Mouse (Mus musculus) forebrain, embryonic 11.5 days (tissue): ENCODE measurements around the gene Agap1. TPM values are rescaled to one million over a fixed set of nuclear protein-coding genes. Genes with fewer than 3 reads are reported as not detected.
A peak's percentile ranks its signal among the peaks of the same experiment; 100 is the strongest.

Experiments
- ATAC-seq: fragments of 200-750 bp; cut with Nextera tagmentation; replicated peaks from 2 replicates; pipeline ENCODE4 v1.8.0; 2017; ENCODE audit warnings: moderate TSS enrichment; ENCODE audit not compliant: low FRiP score
- DNase-seq: peaks from one replicate; pipeline ENCODE4 v3.0.0-alpha.2; 2017; ENCODE audit warnings: low spot score
- H3K27ac ChIP-seq: fragments of 300-500 bp; sonication (generic); 2 replicates; pipeline ENCODE4 v1.5.1; 2014; ENCODE audit warnings: low read depth, low read length
- H3K27me3 ChIP-seq: fragments of 300-500 bp; sonication (generic); 2 replicates; pipeline ENCODE4 v1.6.1; 2014; ENCODE audit warnings: mild to moderate bottlenecking, low read length, mixed read lengths; ENCODE audit not compliant: control insufficient read depth, insufficient read depth
- H3K36me3 ChIP-seq: fragments of 300-500 bp; sonication (generic); 2 replicates; pipeline ENCODE4 v1.6.1; 2014; ENCODE audit warnings: mild to moderate bottlenecking, low read length, moderate library complexity, mixed read lengths; ENCODE audit not compliant: control insufficient read depth, insufficient read depth
- H3K4me1 ChIP-seq: fragments of 300-500 bp; sonication (generic); replicated peaks from 2 replicates; pipeline ENCODE4 v1.6.1; 2014; ENCODE audit warnings: low read length, mixed read lengths; ENCODE audit not compliant: control insufficient read depth, insufficient read depth
- H3K4me2 ChIP-seq: fragments of 300-500 bp; sonication (generic); 2 replicates; pipeline ENCODE4 v1.6.1; 2014; ENCODE audit warnings: low read depth, mild to moderate bottlenecking, low read length, moderate library complexity, mixed read lengths; ENCODE audit not compliant: severe bottlenecking
- H3K4me3 ChIP-seq: fragments of 300-500 bp; sonication (generic); 2 replicates; pipeline ENCODE4 v1.5.1; 2014; ENCODE audit warnings: low read depth, low read length
- H3K9ac ChIP-seq: fragments of 300-500 bp; sonication (generic); 2 replicates; pipeline ENCODE4 v1.6.1; 2014; ENCODE audit warnings: low read length
- H3K9me3 ChIP-seq: fragments of 300-500 bp; sonication (generic); 2 replicates; pipeline ENCODE4 v1.6.1; 2016; ENCODE audit warnings: low read length, mixed read lengths; ENCODE audit not compliant: control insufficient read depth
- WGBS: fragments of 180-500 bp; shearing (Covaris S2); extraction: QIAGEN DNeasy Blood & Tissue Kit; methylation state at CpG from one replicate; pipeline ENCODE4 v1.1.7; 2014; 5-methylcytosine and 5-hydroxymethylcytosine counted together
- polyA plus RNA-seq: library from polyadenylated mRNA; unstranded; fragments of >200 nt; fragmentation: Nextera tagmentation; extraction: Ambion mirVana; gene quantifications from 2 replicates; pipeline ENCODE4 v1.2.1, GENCODE M21; 2014

The Agap1 gene
- polyA plus RNA-seq, 1 experiment from 2014 or later, result 36.1 TPM

DNA sequence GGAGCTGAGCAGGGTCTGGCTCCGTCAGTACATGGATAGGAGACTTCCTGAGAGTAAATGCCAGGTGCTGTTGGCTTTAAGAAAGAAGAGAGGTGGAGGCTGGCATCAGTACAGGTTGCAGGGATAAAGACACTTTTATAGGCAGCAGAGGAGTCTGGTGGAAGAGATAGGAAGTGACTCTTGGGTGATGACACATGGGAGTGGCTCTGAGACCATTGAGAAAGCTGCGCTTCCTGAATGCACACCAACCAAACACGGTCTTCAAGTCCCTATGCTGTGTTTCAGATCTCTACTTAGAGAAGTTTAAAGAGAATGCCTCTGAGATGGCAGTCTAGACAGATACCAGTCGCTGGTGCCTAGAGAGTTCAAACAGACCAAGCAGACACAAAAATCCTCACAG is 108.8 kb downstream of the Agap1 start:
- Histone ChIP-seq H3K27me3 (no peaks in the 10 kb centered on the region), H3K9ac (no peak overlapping the region), H3K4me1 (peaks cover 25% of the 10 kb centered on the region), H3K9me3 (no peaks in the 10 kb centered on the region), H3K36me3 (no peaks in the 10 kb centered on the region), H3K4me3 (no peak overlapping the region), H3K27ac (no peak overlapping the region), H3K4me2 (no peak overlapping the region)
- WGBS, result 95% methylated on average over 4 of the region's 4 CpGs
- ATAC-seq, result no peak
- DNase-seq, result no peak

DNA sequence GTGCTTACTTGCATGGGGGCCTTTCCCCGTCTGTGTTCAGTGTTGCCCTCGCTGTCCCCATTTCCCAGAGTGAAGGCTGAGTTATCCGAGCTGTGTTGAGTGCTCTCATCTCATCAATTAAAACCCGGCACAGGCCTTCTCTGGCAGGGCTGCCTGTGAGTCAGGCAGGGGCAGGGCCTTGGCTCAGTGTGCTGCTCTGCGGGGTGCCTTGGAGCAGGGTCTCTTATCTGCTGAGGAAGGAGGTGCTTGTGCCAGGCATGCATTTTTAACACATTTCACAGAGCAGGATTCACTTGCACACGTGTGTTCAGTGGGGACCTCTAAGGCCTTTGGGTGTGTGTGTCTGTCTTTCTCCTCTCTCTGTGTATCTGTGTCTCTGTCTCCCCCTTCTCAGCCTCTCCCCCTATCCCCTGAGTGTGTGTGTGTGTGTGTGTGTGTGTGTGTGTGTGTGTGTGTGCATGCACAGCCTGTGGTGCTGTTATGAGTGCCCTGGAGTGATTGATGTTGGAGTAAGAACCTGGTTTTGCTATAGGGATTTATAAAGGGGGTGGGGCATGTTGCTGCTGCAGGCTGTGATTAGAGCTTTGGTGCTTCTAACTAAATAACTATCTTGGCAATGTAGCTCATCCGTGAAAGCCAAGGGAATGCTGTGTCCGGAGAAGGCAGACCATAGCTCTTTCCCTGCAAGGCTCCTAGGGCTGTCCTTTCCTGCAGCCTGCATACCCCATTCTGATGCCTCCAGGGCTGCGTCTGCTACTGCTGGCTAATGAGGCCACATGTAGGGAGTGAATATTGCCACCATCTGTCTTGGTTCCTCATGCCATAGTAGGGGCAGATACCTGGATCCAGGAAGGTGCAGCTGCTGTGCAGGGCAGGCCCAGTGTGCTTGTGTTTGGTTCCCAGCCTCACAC is 112.2 kb downstream of the Agap1 start:
- ATAC-seq (peak; percentile 42), DNase-seq (no peak)
- peaks cover 29% of the 10 kb centered on the region for H3K4me1 ChIP-seq
- no peak overlapping the region; the same call in 1 of the 2 replicates for H3K9ac ChIP-seq
- no peaks in the 10 kb centered on the region for H3K9me3 ChIP-seq
- H3K36me3 ChIP-seq, result no peaks in the 10 kb centered on the region
- 17% methylated on average over 9 of the region's 9 CpGs for WGBS
- H3K4me3 ChIP-seq, result no peak overlapping the region
- no peaks in the 10 kb centered on the region for H3K27me3 ChIP-seq
- H3K4me2 ChIP-seq, result no peak overlapping the region
- H3K27ac ChIP-seq, result 0 out of 2 replicates have a peak overlapping the region, but pooled peaks have one; percentile 32

- Histone ChIP-seq H3K36me3 (no peaks in the 10 kb centered on the region), H3K4me3 (no peak overlapping the region), H3K4me1 (peaks cover 29% of the 10 kb centered on the region), H3K4me2 (no peak overlapping the region), H3K27ac (no peak overlapping the region), H3K9me3 (no peaks in the 10 kb centered on the region), H3K9ac (no peak overlapping the region), H3K27me3 (no peaks in the 10 kb centered on the region)
- DNase-seq, result no peak
- ATAC-seq, result no peak
- 83% methylated on average over 6 of the region's 6 CpGs for WGBS
These were observed 114.2 kb downstream of the Agap1 start for GRCm38 (mm10) chr1:89568546-89569405.

- DNase-seq (no peak), ATAC-seq (no peak)
- H3K36me3 ChIP-seq, result no peaks in the 10 kb centered on the region
- WGBS, result 77% methylated on average over 4 of the region's 4 CpGs
- no peak overlapping the region for H3K4me2 ChIP-seq
- H3K4me3 ChIP-seq, result no peak overlapping the region
- no peak overlapping the region for H3K9ac ChIP-seq
- H3K27ac ChIP-seq, result no peak overlapping the region
- H3K27me3 ChIP-seq, result no peaks in the 10 kb centered on the region
- H3K9me3 ChIP-seq, result no peaks in the 10 kb centered on the region
- H3K4me1 ChIP-seq, result peaks cover 20% of the 10 kb centered on the region
These were observed 116.1 kb downstream of the Agap1 start for GRCm38 (mm10) chr1:89570522-89571299.

DNA sequence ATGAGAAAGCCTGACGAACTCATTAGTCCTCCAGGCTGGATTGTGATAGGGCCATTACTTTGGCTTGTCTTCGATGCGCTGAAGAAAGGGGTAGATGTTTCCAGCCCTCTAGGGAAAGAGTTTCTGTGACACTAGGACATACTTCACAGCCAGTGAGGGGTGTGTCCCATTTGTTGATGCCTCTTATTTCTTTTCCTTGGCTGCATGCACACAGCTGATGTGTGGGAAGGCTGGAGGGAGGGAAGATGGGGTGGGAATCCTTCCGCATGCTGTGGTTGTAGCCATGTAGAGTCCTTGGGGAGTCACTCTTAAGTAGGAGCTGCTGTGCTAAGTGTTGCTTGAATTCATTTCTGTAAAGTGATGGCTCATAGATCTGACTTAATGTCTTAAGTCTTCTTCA is 118.9 kb downstream of the Agap1 start:
- Histone ChIP-seq H3K4me3 (no peak overlapping the region), H3K27ac (no peak overlapping the region), H3K4me1 (peaks cover 20% of the 10 kb centered on the region), H3K27me3 (no peaks in the 10 kb centered on the region), H3K9ac (no peak overlapping the region), H3K36me3 (no peaks in the 10 kb centered on the region), H3K9me3 (no peaks in the 10 kb centered on the region), H3K4me2 (no peak overlapping the region)
- DNase-seq (no peak), ATAC-seq (no peak)
- WGBS, result 91% methylated on average over 4 of the region's 4 CpGs

GRCm38 (mm10) chr1:89574941-89575890 is 120.6 kb downstream of the Agap1 start:
- no peak overlapping the region for H3K9ac ChIP-seq
- WGBS, result 64% methylated on average over 7 of the region's 7 CpGs
- H3K36me3 ChIP-seq, result no peaks in the 10 kb centered on the region
- no peaks in the 10 kb centered on the region for H3K9me3 ChIP-seq
- H3K27ac ChIP-seq, result no peak overlapping the region
- H3K27me3 ChIP-seq, result no peaks in the 10 kb centered on the region
- DNase-seq (no peak), ATAC-seq (no peak)
- peaks cover 21% of the 10 kb centered on the region; the same call in 1 of the 2 replicates for H3K4me1 ChIP-seq
- no peak overlapping the region for H3K4me2 ChIP-seq
- no peak overlapping the region for H3K4me3 ChIP-seq

- Histone ChIP-seq H3K4me1 (peaks cover 21% of the 10 kb centered on the region; the same call in 1 of the 2 replicates), H3K9me3 (no peaks in the 10 kb centered on the region), H3K36me3 (no peaks in the 10 kb centered on the region), H3K27ac (peak overlapping the region; percentile 96), H3K4me3 (no peak overlapping the region), H3K9ac (peak overlapping the region; percentile 61), H3K4me2 (peak overlapping the region; percentile 43), H3K27me3 (no peaks in the 10 kb centered on the region)
- WGBS, result 46% methylated on average over 7 of the region's 7 CpGs
- DNase-seq (no peak), ATAC-seq (no peak)
These were observed 121.7 kb downstream of the Agap1 start for GRCm38 (mm10) chr1:89576174-89576890.
